Mouse (Mus musculus) bone marrow, adult 2 months (tissue): ENCODE data around the gene Gm49776.

Experiments used
- CTCF ChIP-seq: fragments of 200-500 bp; IDR thresholded peaks from 2 replicates; pipeline ENCODE4 v1.5.1; 2011; ENCODE audit warnings: low read length, control low read depth; ENCODE audit not compliant: control insufficient read depth, insufficient read depth
- POLR2A ChIP-seq: fragments of 200-500 bp; IDR thresholded peaks from 2 replicates; pipeline ENCODE4 v1.6.1; 2011; ENCODE audit warnings: low read depth, mild to moderate bottlenecking, control low read depth, low read length, borderline replicate concordance; ENCODE audit not compliant: control insufficient read depth

GRCm38 (mm10) chr16:18241581-18241980, 16.5 kb downstream of the Gm49776 start:
- TF ChIP-seq POLR2A: no peak
- no peak for TF ChIP-seq CTCF
